Mouse (Mus musculus): Measurements from ENCODE around the gene Sik2.

Gene Sik2

DNA sequence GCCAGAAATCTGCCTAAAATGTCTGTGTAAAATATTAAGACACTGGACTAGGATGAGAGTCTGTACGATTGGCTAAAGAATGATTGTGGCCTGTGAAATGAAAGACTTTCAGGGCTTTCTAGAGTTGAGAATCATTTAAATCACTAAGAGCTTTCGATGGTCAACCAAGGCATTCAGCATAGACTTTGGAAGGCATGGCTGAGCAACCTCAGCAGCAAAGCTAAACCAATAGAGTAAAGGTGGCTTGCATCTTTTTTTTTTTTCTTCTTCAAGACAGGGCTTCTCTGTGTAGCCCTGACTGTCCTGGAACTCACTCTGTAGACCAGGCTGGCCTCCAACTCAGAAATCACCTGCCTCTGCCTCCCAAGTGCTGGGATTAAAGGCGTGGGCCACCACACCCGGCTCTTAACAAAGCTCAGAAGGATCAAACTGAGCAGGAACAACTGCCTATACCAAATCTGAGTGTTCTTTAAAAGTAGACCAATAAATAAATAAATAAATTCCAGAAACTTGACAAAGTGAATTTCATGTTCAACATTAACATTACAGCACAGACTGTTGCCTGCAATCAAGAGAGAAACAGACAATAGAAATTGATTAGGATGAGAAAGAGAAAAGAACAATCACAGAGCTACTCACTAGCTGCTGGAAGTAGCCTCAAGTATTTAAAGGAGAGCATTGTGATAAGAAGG, 27.2 kb downstream of the Sik2 start:
- no peak for DNase-seq

DNA sequence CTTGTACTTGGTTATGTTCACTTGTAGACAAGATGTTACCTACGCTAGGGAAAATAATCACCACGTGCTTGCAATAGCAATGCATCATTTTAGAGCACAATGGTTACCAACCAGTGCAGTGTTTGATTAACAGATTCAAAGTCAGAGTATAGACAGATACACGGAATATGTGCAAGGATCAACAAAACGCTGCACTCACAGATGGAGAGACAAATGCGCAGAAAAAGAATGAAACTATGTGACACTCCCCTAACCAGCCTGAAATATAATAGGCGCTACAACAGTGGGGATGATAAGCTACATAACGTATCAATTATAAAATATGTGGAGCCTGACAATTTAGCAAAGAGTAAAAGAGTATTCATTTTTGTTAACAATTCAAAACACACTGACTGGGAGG, 34.2 kb downstream of the Sik2 start:
- no peak for DNase-seq

DNA sequence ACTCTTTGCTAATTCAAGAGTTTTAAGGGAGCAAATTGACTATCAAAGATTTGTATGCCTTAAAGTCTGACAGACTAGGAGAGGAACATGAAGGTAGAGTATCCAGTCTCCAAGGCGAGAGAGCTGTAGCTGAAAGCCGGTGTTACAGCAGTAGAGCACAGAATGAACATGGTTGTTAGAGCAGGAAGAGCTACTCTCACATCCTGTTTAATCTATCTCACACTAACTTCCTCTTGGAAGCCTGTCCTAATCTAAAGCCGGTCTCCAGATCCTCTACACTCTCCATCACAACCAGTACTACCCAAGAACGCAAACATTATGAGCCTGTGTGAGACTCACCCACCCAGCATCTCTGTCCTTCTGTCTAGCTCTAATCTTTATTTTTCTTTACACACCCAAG, 38.5 kb downstream of the Sik2 start:
- DNase-seq: no peak

- no peak for DNase-seq
Observed at GRCm38 (mm10) chr9:50969266-50969665, 39.6 kb downstream of the Sik2 start.

DNA sequence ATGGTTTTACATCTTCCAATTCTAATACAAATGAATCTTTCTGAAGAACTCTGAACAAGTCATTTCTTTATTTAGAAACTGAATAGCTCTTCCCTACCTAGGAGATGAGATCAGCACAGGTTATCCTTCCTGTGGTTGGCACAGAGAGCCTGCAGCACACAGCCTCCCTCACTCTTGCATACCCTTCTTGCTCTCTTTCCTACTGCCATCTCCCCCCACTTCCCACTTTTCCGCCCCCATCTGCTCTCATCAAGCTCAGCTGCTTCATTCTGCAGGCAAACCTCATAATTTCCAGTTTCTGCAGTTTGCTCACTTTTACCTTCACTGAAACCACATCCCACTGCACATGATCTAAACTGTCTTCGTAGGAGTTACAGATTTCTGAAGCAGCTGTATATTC, 42.6 kb downstream of the Sik2 start:
- DNase-seq: no peak

DNA sequence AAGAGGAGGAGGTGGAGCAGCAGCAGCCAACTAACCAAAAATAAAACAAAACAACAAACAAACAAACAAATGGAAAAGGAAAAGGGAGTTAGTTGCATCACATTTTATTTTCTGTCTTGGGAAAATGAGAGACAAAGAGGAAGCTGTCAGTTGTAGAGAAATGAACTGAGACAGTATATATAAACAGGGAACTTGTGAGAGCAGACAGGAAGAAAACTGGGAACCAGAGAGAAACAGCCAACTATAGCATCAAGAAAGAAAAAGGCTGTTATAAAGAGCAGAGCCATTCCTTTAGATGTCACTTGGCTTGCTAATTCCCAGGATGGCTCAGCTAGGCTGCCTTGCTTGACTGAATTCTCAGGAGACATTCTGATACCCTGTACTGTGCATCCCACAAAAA, 43.5 kb downstream of the Sik2 start:
- no peak for DNase-seq

GRCm38 (mm10) chr9:50964911-50965310, 44.0 kb downstream of the Sik2 start:
- no peak for DNase-seq

DNA sequence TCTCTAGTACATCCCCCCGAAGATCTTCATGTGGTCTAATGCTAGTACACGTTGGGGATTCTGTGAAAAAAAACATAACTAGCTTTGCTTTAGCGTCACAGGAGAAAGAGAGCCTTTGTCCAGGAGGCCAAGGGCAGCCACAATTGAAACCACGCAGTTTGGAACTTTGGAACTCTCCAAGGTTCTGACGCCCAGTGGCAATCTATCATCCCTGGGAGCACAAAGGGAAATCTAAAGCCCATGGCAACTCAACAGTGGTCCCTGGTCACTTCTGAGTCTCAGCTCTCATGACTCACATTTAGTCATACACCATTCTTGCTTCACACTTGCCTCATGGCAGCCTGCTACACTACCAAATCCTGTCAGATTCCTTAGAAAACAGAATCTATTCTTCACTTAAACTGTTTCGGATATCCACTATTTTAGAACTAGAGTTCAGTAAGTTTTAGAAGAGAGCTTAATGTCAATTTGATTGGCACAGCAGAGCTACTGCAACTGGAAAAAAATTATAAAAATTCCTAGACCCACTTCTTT, 50.9 kb downstream of the Sik2 start:
- no peak for DNase-seq

DNA sequence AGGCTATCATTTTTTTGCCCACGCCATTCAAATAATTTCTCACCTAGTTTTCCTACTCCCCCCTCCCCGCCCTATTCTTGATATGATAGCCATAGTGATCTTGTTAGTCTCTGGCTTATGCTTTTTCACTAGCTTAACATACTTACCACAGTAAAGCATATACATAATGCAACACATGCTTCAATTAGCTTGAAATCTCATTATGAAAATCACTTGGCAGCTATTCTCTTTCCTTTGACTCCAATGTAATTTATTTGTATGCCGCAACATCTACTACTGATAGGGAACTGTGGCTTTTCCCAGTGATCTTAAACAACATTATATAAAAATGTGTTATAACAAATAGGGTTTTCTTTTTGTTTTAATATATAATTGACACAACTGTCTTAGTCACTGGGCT, 53.7 kb downstream of the Sik2 start:
- DNase-seq: no peak

DNA sequence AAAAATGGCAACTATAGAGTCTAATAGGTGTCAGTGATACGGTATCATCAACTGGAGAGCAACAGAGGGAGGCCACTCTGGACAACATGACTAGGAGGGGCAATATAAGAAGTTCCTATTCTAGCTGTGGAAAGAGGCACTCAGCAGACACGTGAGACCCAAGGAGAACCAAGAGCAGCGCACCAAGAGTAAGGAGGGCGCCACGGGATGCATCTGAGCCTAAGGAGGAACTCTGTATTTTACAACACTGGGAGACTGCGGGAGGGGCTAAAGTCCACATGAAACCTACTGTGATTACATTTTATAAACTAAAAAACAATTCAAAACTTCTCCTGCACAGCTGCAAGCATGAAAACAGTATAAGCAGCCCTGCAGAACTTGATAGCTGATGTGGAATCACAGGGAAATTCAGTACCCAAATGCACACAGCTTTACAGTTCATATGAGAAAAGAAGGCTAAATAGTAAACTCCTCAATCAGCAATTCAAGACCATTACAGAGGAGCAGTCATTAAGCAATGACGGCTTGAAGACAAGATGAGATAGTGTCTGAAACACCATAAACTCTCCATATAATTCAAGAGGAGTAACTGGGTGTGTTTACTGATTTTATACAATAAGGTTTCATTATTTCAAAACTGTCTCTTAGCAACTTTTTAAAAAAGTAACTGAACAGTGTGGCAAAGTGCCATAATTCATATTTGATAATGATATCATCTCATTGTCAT, 60.6 kb downstream of the Sik2 start:
- DNase-seq: no peak

DNA sequence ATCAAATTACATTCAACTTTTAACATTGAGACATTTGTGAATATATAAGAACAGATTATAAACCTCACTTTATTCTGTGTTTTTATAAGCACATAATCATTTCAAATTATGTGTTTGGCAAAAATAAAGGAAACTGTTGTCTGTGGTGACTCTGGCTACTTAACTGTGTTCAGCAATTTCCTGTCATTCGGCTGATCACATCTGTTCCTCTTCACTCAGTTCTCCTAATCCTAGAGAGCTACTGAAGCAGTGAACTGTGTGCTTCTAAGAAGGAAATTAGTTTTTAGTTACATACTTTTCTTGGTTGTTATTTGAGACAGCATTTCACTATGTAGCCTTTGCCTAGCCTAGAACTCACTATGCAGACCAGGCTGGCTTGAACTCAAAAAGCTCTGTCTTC, 62.5 kb downstream of the Sik2 start:
- DNase-seq: no peak

- no peak for DNase-seq
Observed at GRCm38 (mm10) chr9:50944826-50945225, 64.0 kb downstream of the Sik2 start.

- DNase-seq: no peak
Observed at GRCm38 (mm10) chr9:50942711-50943110, 66.2 kb downstream of the Sik2 start.

DNA sequence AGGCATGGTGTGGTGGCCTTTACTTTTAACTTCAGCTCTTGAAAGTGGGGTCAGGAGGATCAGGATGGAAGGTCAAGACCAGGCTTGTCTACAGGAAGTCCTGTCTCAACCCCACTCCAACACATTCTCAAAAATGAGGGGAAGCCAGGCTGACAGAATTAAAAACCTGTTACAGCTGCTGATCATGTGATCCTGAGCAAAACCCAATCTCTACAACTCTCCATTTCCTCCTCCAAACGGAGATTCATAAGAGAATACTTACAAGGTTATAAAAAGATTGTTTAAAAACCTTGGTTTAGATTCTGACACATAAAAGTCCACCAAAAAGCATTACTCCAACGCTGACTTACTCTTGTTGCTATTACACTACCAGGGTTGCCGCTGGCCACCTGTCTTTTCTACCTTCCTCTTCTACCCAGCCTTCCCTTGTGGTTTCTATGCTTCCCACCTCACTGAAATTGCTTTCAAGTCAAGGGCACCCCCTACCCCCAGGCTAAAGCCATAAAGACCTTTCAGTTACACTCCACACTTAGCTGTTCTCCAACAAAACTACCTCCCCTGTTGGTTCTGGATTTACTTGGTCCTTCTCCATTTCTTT, 67.0 kb downstream of the Sik2 start:
- DNase-seq: no peak

GRCm38 (mm10) chr9:50929986-50930385, 78.9 kb downstream of the Sik2 start:
- no peak for DNase-seq

GRCm38 (mm10) chr9:50925801-50926200, 83.1 kb downstream of the Sik2 start:
- DNase-seq: no peak

- DNase-seq: no peak
Observed at GRCm38 (mm10) chr9:50924454-50924853, 84.4 kb downstream of the Sik2 start.

DNA sequence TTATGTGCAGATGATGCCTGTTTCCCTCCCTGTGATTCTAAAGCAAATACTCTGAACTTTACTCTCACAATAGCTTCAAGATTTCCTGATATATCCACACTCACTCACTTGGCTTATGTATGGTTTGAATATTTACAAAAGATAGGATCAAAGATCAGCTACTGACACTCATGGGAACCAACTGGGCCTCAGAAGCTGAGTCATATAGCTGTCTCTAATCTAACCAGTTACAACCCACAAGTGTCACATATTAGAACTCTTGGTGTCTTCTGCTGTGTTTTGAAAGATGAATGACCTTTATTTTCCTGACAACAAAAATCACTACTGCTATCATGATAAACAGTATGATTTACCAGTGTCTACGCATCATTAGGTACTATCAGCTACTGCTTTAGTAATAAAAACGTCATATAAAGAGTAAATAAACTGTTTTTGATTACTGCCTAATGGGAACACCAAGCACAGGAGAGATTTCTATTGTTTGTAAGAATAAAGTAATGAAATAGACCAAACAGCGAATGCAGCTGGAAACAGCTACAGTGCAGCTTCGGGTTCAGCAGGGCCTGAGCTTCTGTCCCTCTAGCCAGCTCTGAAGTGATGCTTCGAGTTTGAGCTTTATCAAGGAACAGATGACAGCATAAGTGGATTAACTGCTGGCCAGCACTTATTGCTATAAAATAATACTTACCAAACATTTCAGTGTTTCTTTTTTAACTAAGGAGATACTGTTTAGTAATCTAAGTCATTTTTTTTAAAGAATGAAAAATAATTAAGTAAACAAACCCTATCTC, 86.3 kb downstream of the Sik2 start:
- DNase-seq: no peak

GRCm38 (mm10) chr9:50920933-50921895, 87.7 kb downstream of the Sik2 start:
- DNase-seq: no peak

DNA sequence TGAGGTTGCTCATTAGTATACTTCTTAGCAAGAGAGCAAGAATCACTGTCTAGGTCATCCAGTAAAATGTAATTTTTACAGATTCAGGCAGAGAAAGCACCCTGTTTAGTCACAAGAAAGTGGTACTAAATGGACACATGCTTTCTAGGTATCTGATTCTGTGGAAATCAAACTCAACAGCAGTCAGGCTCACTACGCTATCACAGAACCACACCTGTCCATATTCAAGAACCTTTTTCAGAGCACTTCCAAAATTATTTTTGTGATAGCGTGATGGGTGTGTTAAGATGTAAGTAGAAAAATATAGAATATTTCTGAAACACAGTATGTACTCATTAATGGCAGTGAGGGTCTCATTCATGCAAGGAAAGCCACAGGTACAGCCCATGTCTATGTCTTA, 89.3 kb downstream of the Sik2 start:
- no peak for DNase-seq

DNA sequence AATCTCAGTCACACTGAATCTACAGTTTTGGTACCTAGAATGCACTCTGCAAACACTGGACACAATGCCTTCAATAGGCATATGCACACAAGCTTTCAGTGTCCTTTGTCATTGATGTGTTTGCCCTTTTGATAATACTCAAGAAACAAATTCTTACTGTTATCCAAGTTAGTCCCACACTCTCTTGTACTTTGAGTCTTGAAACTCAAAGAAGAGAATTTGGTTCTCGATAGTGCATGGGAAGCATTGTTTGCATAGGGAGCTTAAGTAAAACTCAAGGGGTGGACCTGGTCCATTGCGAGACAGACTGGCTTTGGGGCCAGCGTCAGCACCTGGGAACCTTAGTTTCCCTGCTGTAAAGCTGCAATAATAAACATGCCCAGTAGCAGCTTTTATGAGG, 90.7 kb downstream of the Sik2 start:
- no peak for DNase-seq

Data from thymus, adult 18-20 months (tissue).